Mouse (Mus musculus) left cerebral cortex, adult 11 months (tissue): ENCODE data around the gene Sorbs1.

Experiments used
- DNase-seq: peaks from one replicate; pipeline ENCODE4 v3.0.0; 2022; ENCODE audit warnings: low spot score

Gene Sorbs1

DNA sequence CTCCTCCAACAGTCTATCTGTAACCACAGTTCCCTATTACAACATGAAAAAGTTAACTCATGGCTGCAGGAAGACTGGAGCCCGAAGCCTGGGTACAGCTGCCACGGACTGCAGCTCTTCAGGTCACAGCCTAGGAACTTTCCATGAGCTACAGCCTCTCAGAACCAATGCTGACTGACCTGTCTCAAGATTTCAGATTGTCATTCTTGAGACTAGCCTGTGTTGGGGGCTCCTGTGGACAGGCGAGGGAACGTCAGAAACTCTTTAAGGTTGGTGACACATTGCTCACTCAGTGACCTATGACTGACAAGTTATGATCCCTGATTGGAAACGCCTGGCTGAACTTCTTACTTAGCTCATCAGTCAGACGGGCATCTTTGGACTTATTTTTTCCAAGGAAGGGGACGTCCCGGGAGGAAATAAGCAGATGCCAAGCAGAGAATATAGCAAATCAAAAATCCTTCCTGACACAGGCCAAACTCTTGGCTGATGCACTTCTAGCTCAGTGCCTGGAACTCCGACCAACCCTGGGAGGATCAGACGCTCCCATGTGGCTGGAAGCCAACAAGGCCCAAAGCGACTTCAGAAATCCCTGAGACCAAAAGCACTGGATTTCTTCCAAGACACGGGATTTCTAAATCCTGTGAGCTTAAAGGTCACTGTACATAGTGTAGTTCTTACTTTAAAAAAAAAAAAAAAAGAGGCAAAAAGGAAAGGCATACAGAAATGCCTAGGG, 76.9 kb downstream of the Sorbs1 start:
- DNase-seq = no peak

DNA sequence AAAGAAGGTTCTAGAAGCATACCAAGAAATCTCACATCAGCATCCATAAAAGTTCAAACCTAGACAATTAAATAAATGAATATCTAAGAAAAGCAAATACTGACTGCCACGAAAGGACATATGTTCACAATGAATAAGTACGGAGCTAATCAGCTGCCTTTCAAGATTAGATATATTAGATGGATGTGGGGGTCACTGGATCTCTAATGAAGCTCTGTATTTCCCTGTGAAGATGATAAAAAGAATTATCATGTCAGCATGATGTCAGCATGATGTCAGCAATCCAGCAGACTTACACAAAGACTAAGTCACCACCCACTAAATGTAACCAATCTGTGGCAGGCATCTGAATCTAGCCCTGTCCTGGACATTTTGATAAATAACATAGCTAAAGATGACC, 77.8 kb downstream of the Sorbs1 start:
- no peak for DNase-seq

DNA sequence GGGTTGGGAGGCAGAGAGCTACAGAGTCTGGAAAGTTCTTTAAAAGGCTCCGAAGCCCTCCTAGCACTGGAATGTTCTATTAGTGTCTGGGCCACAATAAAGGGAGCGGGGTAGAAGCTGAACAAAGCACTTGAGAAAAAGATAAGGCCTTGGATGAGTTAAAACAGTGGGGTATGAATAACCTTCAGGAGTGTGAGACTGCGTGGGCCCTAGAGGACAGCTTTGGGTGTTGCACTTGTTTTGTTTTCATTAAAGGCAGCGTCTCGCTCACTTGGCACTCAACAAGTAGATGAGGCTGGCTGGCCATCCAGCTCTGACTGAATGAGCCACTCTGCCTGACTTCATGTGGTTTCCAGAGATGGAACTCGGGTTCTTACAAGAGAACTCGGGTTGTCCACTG, 78.5 kb downstream of the Sorbs1 start:
- DNase-seq = no peak

DNA sequence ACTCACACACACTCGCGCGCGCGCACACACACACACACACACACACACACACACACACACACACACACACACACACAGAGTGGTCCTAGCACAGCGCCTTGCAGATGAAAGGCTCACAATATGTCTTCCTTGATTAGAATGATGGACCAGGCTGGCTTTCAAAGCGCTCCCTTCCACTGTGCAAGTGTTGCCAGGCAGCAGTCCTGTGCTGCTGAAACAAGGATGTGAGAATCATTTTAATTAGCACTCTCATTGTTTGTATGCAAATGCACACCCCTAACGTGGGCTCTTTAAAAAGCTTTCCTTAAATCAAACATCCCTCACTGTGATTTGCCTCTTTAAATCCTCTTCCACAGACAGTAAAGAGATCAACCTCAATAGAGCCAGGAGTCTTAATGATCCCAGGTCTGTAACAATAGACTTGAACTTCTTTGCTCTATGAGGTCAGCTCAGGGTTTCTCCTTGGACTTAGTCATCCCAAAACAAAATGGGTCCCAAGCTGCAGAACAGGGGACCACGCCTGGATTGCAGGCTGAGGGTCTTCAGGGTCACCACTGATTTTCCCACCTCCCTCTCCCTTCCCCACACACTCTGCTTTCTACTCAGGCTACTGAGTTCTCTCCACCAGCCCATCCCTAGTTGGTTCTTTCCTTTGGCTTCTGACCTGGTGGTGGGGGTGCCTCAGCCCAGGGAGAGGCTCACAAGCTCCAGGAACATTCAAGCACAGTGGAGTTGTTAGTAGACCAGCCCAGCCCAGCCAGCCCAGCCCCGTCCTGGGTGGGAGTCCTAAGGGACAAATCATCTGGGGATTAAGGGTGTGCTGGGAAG, 79.3 kb downstream of the Sorbs1 start:
- peak; percentile 43 for DNase-seq

DNA sequence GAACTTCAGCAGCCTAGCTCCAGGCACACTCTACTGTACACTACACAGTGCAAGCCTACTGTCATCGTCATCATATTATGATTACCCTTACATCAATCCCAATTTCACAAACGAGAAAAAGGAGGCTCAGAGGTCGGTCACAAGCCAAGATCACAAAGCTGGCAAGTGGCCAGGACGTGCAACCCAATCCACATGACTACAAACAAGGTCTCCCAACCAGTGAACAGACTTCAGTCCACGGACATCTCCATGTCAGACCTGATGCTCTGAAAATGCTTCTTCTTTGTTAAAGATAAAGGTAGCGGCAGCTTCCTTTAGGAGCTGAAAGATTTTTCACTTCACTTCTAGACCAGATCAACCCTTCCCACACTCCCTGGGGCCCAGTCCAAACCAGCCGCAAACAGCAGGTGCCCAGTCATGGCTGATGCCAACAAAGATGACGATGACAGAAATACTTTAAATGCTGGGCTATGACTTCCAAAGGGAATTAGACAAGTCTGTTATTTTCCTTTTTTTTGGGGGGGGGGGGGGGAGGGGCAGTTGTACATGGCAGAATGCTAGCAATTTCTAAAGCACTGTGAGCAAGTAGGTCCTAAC, 80.2 kb downstream of the Sorbs1 start:
- DNase-seq = no peak

DNA sequence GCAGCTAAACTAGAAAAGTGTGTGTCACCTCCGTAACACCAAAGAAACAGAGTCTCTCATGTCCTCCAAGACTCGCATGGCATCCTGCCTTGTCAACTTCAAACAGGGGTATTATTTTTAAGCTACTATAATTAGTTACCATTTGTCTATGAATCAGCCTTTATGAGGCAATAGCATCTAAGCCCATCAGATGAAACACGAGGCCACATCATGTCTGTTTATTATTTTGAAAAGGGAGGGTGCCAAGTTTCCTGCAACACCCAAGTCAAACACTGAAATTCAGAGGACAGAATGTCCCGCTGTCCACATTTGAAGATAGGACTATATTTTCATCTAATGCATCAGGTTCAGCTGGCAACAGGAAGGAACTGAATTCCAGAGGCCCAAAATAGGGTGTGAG, 81.6 kb downstream of the Sorbs1 start:
- DNase-seq = no peak

DNA sequence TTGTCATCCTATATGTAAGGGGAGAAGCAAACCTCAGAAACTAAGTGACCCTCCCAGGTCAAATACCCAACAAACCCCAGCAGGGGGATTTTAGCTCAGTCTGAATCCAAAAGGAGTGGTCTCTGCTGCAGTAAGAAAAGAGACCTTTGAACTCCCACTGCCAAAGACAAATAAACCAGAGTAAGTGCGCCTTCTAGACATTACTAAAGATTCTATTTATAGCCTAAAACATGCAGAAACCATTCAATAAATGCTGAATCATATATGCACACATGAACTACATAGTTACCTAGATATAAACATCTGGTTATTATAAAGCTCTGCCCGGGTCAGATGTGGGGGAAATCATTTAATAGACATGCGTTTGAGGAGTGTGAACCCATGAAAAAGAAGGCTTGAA, 84.0 kb downstream of the Sorbs1 start:
- no peak for DNase-seq

DNA sequence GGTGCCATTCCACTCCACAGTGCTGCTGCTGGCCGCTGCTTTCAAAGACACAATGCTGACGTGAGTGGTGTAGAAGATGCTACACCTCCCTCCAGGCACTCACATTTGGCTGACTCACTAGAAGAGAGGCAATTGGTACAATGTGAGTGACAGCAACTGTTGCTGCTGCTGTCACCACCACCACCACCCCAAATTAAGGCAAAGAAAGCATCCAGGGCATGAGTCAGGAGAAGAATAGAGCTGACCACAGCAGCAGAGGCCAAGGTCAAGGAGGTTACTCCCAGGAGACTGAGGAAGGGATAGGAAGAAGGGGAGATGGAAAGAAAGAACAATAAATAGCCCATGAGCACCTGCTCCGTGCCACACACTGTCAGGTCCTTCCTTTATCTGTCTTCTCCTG, 84.4 kb downstream of the Sorbs1 start:
- no peak for DNase-seq

DNA sequence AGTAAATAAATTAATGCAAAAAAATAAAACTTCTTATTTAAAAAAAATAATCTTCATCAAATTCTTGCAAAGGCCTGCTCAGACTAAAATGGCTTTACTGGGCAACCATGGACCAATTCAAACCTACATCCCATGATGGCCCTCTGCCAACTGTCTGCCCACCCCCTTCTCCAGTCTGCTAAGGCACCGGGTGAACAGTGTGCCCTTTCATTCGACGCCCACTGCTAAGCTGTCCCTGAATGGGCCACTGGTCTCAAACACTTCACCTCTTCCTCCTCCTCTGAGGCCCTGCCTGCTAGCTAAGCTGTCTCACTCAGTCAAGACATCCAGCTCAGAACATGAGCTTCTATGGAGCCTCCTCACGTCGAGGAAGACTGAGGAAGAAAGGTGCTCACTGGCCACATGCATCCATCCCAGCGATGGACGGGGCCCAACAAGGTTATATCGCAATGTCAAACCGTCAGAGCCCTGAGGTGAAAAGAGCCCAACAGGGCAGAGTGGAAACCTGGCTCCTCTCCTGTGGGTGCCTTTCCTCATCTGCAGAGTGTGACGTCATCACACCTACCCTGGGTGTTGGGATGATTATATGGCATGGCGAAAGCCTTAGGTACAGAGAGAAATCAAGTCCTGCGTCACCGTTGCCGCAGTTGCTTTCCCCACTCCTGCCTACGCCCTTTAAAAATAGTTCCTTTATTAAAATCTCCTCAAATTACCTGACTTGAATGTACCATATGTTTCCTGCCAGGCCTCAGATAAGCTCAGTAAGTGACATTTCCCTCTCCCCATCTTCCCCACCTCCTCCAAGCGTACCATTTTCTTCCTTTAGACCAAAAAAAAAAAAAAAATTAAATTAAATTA, 87.2 kb downstream of the Sorbs1 start:
- DNase-seq = no peak

DNA sequence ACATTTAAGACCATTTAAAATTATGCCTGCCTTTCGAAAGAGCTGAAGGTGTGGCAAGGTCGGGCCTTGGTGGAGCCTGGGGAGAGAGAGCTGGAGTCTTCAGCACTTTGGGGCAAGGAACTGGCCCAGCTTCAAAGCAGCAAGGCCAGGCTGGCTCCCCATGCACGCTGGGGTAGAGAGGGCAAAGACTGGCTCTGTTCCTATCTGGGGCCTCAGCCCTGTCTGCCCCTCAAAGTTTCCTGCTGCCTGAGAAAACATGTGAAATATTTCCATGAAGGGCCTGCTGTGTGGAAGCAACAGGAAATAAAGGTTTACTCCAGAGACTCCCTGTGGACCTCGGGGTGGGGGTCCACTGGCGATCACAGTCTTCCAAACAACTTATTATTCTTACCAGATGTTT, 88.3 kb downstream of the Sorbs1 start:
- DNase-seq = no peak

DNA sequence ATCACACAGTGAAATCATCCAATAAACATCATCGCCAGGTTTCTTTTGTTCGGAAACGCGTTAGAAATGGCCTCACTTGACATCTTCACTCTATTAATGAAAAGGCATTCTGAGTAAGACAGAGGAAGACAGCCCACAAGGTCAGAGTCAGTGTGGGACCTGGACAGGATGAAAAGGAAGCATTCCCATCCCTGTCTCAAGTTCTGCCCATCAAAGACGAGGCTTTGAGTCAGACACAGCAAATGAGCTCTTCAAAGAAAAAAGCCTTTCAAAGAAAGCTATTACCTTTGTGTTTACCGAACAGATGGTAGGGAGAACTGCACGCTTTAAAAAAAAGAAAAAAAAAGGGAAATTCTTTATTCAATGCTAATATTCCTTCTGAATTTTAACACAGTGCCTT, 92.5 kb downstream of the Sorbs1 start:
- no peak for DNase-seq

DNA sequence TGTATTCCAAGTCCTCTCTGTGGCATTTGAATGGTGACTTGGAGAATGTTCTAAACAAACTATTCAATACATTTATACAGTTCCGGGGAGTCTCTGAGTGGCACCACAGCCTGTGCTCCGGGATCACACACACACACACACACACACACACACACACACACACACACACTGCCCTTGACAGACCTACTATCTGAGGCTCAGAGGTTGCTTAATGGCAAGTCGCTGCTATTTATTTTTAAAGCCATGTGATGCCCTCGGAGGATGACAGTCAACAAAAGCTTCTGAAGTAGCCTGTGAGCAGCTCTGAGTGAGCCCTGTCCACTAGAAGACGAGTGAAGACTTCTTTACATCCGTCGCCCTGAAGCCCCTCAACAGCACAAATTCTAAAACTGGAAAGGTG, 94.3 kb downstream of the Sorbs1 start:
- DNase-seq = no peak

DNA sequence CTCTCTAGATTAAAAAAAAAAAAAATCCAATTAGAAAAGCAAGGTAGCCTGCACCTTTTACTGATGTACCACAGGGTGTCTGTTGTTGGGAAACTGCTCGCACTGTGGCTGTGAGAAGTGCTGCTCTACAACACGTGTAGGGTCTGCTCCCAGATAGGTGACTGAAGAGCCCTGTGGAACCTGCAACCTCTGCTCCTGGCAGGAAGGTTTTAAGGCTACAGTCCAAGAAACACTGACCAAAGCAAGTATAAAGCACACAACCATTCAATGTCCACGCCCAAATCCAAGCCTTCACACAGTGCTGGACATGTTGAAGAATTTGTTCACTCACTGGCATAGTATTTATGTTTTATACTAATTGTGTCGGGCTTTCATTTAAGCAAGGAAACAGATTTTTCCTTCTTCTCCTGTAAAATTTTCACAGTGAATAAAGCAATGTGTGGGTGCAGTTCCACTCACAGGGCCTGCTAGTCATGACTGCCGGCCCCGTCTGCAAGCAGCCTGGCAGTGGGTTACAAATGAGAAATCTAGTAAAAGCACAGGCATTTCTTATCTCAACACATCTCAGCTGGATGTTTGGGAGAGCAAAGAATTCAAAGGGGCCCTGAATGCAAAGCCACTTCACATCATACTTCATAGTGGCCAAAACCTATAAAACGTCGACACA, 96.3 kb downstream of the Sorbs1 start:
- DNase-seq = no peak

DNA sequence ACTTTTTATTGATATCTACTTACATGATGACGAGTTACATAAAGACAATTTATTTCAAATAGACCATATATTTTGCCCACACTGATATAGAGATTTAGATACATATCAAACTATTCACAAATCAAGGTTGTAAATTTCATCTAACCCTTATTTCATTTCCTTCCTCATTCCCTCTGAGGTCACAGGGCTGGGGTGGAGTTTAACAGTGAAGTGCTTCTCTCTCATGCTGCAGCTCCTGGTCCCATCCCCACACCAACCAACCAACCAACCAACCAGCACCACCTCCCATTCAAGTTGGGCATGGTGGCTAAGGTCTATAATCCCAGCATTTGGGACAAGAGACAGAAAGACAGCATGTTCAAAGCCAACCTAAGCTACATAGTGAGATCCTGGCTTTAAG, 97.9 kb downstream of the Sorbs1 start:
- DNase-seq = no peak

DNA sequence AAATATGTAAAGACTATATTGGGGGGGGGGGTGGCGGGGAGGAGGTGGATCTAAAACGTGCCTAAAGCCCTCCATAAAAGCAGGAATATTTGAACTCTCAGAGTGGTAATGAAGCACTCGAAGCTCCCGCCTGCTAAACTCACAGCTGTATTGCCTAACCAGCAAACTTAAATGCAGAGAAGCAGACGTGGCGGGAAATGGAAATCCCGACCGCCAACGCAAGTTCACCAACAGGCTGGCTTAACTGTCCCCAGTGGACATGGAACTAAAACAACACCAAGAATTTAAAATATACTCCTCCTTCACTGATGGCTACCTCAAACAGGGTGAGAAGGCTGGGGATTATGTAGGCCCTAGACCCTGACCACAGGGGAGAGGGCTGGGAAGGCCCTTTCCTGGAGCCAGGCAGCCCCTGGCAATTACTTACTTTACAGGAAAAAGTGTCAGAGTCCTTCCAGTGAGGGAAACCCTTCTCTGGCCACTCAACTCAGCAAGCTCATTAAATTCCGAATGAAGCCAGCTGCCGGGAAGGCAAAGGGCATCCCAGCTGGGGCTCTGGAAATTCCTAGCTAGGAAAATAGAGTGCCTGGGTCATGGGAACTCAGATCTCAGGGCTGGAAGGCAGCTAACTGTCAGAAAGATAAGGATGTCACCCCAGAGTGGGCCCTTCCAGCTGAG, 98.6 kb downstream of the Sorbs1 start:
- no peak for DNase-seq

DNA sequence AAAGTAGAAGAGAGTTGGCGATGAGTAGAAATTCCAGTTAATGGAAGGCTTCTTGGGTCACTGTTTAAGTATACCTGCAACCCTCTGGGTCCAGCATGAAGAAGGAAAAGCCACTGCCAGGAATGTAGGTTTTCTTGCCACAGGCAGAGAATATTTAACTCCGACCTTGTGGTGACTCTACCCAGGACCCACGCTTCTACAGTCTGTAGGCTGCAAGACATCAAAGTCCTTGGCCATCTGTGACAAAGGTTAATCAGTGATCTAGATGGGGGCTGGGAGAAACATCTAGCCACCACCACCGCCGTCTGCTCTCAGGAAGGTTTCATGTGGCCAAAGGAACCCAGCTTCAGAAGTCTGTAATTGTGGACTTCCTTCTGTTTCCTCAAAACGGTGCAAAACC, 99.2 kb downstream of the Sorbs1 start:
- DNase-seq = no peak

DNA sequence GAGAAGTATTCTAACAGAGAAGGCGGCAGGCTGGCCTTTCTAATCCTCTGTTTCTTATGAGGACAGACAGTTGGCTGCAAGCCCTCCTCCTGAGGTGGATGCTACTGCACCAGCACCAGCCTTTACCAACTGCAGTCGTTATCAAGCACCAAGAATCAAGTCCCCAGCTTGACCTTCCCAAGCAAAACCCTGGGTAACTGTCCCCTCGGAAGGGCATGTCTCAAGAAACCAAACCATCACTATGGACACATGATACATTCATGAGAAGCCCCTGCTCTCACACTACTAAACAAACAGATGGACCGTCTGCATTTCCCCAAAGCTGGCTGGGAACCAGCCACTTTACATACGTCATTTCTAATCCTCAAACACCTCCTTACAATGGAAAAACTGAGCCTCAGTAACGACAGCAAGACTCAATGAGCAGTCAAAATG, 102.2 kb downstream of the Sorbs1 start:
- no peak for DNase-seq

DNA sequence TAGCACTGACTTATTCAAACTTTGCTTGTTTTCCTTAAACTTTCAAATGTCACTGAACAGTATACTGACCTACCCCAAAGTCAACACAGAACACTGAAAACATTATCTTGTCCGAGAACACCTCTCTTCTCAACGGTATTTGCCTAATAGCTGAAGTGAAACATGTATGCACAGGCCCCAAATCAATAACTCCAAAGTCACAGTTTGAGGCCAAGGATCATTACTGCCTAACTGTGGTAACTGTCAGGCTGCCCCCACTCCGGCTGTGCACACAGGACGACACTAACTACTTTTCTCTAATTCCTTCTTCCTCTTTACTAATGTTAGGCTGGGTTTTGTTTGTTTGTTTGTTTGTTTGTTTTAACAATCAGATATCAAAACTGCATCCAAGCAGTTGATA, 103.1 kb downstream of the Sorbs1 start:
- DNase-seq = no peak

DNA sequence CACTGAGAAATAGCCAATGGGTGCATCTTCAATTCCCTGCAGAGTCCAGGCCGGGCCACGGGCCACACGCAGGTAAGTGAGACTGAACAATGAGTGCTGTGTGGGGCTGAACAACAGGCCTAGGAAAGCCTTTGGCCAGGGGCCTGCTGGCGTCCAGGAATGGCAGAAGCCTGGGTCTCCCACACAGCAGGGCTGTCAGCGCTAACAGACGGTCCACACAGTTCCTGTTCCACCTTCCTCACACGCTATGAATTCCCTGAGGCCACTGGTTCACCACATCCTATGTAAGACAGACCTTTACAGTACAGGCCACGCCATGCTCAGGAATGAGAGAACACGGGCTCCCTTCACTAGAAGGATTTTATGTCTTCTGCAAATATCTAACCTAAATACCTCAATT, 103.5 kb downstream of the Sorbs1 start:
- DNase-seq = no peak

DNA sequence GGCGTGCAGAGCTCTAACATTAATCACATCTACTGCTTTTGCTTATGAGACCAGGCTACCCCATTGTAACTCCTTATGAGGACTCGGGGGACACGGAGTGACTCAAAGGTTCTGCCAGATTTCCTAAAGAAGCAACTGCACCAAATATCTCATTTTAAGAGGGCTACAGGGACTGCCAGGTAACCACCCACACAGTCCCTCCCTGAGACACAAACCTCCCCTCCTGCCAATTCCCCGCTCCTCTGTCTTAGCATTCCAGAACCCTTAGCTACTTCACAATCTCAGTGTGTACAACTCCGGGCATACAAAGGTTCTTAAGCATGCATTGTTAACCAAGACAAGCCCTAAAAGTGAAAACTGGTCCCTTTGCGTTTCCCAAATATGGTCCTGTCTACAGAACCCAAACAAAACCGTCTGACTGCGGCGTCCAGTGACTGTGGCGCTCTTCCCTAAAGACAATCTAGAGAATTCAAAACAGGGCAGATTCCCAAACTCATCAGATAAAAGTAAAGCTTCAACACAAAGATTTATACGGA, 104.0 kb downstream of the Sorbs1 start:
- DNase-seq = no peak

DNA sequence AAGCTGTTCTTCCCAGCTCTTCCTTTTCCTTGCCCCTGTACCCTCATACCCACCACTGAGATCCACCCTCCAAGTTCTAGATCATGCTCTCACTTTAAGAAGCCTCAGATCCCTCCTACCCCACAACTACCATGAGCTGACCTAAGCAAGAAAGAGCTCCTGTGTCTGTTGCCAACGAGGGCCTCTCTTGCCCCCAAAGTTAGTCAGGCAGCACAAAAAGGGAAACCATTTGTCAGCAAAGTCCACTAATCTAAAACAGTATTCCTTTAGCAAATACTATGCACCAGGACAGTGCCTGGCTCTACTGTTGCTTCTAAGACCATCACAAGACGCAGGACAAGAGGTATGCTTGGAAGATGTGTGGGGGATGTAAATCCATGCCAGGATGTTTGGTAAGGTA, 106.4 kb downstream of the Sorbs1 start:
- DNase-seq = no peak
